Mouse (Mus musculus) ovary, postnatal 10 days (tissue): ENCODE data around the gene Lrmda.

Experiments used
- DNase-seq: peaks from one replicate; pipeline ENCODE4 v3.0.0; 2022; ENCODE audit warnings: low spot score

Lrmda gene

DNA sequence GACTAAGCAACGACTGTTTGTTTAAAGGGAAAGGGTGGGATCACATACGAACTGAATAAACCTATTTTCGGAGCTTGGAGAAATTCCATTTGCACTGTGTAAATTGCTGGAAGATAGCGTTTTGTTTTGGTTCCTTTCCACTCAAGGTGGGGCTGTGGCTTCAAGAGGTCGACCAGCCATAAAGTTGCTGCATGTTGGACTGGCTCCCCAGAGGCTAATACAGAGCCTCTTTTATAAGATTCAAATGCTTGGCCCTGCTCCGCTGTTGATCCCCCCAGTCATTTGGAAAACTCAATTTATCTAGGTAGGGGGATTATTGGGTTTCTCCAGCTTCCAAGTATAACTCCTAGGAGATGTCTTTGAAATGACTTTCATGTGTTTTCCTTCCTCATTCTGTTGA, 137.5 kb downstream of the Lrmda start:
- no peak for DNase-seq

GRCm38 (mm10) chr14:22161416-22161815, 141.9 kb downstream of the Lrmda start:
- no peak for DNase-seq

DNA sequence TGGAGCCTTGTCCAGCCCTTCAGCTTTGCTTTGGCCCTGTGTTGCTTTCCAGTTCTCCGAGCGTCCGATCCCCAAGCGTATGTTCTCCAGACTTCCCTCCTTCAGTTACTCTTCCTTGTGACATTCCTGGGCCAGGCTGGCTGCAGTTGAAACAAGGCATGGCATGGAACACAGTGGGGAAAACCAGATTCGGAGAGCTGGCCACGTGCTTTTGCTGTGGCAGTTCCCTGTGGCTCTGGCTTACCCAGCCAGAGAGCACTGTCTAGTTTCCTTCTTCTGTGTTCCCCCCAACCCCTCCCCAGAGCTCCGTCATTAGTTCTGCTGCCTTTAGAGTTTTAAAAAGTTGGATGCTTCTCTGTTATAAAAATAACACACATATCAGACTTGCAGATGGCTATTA, 147.8 kb downstream of the Lrmda start:
- no peak for DNase-seq

DNA sequence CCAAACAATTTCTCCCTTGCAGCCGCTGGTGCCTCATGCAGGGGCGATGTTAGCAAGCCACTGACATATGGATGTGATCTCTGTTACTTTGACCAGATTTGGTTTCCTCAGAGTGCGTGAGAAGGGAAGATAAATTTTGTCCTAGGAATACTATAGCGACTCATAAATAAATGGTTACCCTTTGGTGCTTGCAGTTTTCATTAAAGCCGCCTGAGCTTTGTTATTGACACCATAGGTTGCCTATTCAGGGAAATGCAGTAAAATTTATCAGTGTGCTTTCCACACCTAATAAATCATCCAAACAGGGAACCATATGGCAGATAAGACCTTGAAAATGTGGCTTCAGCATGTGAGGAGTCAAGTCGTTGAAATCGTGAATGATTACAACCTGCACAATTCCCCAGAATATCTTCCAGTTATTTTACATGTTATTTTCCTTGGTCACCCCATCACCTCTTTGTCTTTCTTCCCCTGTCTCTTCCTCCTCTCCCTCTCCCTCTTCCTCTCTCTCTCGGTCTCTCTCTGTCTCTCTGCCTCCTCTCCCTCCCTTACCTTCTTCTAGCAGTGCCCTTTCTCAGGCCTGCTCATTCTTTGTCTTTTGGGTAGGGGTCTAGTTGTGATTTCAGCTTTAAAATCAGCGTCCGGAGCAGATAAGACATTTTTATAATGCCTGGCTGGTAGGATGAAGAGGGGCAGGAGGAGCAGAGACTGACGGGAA, 148.7 kb downstream of the Lrmda start:
- no peak for DNase-seq

- DNase-seq: no peak
Observed at GRCm38 (mm10) chr14:22168795-22169568, 149.5 kb downstream of the Lrmda start.

GRCm38 (mm10) chr14:22174757-22175156, 155.2 kb downstream of the Lrmda start:
- no peak for DNase-seq

DNA sequence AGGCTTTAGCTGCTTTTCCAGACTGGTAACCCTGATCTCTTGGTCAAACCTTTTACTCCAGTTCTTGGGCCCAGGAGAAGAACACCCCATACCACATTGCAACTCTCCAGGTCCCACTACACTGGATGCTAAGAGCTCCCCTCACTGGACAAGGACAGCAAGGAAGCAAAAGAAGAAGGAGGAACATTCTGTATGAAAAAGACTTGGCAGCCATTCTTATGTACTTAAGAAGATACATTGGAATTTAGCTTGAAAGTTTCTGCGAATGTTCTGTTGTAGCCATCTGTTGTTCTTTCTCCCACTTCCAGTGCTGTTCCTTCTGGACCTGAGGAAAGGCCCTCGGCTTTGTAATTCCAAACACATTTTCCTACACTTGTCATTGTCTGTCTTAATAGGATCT, 160.2 kb downstream of the Lrmda start:
- DNase-seq: no peak

- DNase-seq: no peak
Observed at GRCm38 (mm10) chr14:22181508-22181907, 162.0 kb downstream of the Lrmda start.

DNA sequence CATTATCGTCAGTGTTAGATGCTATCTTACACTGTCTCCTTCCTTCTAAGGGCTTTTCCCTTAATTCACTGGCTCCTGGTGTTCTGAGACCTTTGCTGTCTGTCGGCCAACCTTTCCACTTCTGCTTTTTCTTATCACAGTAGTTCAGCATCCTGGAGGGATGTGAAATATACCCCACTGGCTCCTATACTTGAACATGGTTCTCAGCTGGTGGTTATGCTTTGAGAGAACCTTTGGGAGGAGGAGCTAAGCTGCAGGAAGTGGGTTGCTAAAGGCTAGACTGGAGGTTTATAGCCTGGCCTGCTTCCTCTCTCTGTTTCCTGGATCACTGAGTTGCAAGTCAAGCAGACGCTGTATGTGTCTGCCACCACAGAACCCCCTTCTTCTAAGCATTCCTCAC, 163.7 kb downstream of the Lrmda start:
- DNase-seq: no peak

- DNase-seq: no peak
Observed at GRCm38 (mm10) chr14:22185452-22185851, 165.9 kb downstream of the Lrmda start.

DNA sequence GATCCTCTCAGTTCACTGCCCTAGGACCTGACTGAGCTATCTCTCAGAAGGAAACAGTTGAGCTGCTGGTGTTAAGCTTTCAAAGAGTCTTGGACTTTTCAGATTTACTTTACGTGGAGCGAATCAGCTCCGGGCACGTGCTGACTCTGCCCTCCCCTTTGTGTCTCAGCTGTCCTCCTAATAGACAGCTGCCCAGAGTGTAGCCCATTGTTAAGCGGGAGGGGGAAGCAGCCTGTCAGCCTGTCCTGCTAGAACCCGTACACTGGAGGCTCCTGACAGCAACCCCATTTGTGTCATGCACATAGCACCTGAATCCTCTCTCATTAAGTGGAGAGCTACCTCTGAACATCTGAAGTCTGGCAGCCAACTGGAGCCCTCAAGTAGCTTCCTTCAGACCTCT, 170.6 kb downstream of the Lrmda start:
- DNase-seq: no peak

DNA sequence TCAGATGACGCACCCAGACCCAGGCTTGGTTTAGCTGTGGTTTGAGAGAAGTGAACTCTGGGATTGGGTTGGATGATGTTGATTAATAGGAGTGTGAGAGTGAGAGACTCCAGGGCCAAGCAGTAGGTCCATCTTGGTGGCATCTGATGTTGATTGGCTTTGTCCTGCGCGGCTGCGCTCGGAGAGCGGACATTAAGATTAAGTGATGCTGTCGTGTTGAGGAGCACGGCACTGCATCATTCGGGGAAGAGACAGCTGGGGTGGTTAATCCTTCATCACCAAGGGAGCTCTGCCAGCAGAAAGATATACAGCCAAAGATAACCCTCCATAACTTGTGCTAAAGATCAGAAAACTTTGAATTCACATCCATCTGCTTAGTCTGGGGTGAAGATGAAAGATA, 172.7 kb downstream of the Lrmda start:
- no peak for DNase-seq

- no peak for DNase-seq
Observed at GRCm38 (mm10) chr14:22198021-22198420, 178.5 kb downstream of the Lrmda start.

GRCm38 (mm10) chr14:22198641-22199425, 179.3 kb downstream of the Lrmda start:
- no peak for DNase-seq

GRCm38 (mm10) chr14:22201667-22202066, 182.2 kb downstream of the Lrmda start:
- DNase-seq: no peak

DNA sequence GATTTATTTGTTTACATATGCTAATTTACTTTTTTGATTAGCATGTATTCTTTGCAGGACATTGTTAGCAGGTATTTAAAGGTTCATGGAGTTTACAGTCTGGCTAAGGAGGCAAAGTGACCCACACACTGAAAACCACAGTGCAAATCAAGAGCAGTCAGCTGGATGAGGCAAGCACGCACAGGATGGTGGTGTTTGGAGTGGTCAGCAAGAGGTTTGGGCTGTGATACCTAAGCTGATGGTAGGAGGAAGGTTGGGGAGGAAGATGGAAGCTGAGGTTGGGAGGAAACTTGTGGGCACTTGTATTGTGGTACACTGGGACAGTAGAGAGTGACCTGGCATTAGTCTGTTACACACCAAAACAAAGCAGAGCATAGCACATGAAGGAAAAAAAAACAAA, 191.1 kb downstream of the Lrmda start:
- DNase-seq: no peak

DNA sequence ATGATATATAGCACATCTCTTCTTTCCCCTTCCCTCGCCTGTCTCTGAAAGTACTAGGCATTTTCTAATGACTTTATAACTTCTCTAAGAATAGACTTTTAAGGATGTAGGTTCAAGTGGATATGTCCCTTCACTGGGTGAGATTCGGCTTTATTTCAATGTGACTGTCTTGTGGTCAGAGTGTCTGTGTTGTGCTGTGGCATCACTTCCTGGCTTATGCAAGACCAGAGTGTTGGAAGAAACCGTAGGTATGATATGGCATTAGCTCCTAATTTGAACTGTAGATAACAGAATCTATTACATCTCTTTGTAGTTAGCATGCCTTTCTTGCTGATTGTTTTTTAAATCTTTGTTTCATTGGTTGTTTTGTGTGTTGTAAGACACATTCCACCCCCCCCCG, 198.7 kb downstream of the Lrmda start:
- no peak for DNase-seq

DNA sequence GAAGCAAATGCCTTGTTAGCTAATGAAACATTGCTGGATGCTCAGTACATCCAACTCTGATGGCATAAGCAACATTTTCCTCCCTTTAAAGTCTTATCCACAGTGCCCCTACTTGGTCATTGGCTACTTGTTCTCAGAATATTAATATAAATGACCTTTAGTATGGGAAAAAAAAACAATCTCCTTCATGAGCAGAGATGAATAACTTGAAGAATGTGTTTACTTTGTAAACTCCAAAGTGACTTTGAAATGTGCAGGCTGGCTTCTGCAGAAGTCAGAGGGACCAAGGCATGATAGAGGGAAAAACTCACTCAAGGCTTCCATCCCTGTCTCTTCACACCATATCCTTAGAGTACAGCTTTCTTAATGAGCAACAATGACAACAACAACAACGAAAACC, 202.5 kb downstream of the Lrmda start:
- no peak for DNase-seq

DNA sequence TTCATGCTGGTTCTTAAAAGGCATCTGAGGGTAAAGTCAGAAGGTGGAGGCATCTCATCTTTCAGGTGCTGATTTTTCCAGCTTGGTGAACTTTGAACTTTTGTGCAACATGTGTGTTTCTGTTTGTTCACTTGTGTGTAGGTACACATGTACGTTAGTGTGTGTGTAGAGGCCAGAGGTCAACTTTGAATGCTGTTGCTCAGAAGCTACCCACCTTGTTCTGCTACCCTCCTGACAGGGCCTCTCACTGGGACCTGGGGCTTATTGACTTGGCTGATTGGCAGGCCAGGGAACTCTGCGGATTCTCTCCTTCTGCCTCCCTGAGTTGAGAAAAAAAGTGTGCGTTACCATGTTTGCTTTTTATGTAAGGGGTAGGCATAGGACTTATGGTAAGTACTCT, 203.1 kb downstream of the Lrmda start:
- no peak for DNase-seq

DNA sequence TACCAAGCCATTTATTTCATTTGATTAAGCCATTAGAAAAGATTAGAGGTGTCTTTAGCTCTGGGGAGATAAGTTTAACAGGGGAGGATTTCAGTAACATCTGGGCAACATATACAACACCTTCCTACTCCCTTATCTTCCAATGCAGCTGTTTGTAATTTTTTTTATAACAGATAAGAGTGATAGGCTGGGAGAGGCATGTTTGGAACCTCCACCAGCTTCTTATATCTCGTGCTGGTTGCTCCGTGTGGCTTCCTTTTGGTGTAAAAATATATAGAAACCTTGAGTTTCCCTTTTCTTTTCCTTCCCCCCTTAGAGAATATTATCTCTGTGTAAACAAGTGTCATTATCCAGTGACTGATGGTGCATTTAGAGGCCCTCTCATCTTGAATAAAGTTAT, 206.7 kb downstream of the Lrmda start:
- no peak for DNase-seq

DNA sequence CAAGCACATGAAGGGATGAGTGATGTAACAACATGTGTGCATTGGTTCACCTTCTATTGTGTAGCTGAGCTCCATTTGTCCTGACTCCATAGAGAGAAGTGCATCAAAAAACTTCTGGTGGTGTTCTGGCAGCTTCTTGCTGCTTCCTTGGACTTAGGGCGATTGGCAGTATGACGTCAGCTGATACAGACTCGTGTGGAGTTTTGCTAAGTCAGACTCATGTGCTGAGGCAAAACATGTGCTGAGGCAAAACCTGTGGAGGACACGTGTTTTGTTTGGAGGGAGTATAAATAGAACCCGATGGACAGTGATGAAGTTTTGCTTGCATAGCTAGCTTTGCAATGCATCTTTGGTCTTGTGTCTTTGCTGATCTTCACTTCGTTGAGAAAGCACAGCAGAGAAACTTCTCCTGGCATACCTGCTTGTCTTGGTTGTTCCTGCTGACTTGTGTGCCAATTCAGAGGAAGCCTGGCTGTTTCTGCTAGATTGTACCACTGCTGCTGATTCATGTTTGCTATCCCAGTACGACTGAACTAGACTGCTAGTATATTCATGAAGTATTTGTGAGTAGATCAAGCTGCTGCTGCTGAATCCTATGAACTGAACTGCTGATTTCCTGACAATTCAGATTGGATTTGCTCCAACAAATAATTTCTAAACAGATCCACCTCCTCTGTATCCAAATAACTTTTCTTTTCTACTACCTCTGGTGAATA, 208.9 kb downstream of the Lrmda start:
- no peak for DNase-seq

- DNase-seq: no peak
Observed at GRCm38 (mm10) chr14:22240315-22240714, 220.8 kb downstream of the Lrmda start.
